Mouse (Mus musculus): Measurements from ENCODE around the gene Myo18a.

Myo18a gene

GRCm38 (mm10) chr11:77830875-77831274, 67.8 kb downstream of the Myo18a start:
- CTCF ChIA-PET, result interaction anchor here (1.3 kb wide), 1 partner anchor 127 kb away, joined by 7 read pairs; no protein-coding TSS in a partner anchor

GRCm38 (mm10) chr11:77832541-77832940, 69.5 kb downstream of the Myo18a start:
- CTCF ChIA-PET, result no interaction called here

GRCm38 (mm10) chr11:77835109-77835508, 72.1 kb downstream of the Myo18a start:
- CTCF ChIA-PET, result interaction anchor here (0.6 kb wide), 1 partner anchor 209 kb away, joined by 5 read pairs; no protein-coding TSS in a partner anchor

- CTCF ChIA-PET, result no interaction called here
These were observed 73.2 kb downstream of the Myo18a start for GRCm38 (mm10) chr11:77836290-77836689.

- CTCF ChIA-PET, result no interaction called here
These were observed 73.7 kb downstream of the Myo18a start for GRCm38 (mm10) chr11:77836751-77837150.

GRCm38 (mm10) chr11:77837856-77838255, 74.8 kb downstream of the Myo18a start:
- CTCF ChIA-PET, result no interaction called here

- CTCF ChIA-PET, result no interaction called here
These were observed 77.6 kb downstream of the Myo18a start for GRCm38 (mm10) chr11:77840523-77841245.

GRCm38 (mm10) chr11:77843068-77843905, 80.2 kb downstream of the Myo18a start:
- CTCF ChIA-PET, result no interaction called here

GRCm38 (mm10) chr11:77843906-77844200, 80.8 kb downstream of the Myo18a start:
- CTCF ChIA-PET, result no interaction called here

- CTCF ChIA-PET, result no interaction called here
These were observed 84.6 kb downstream of the Myo18a start for GRCm38 (mm10) chr11:77847599-77848128.

GRCm38 (mm10) chr11:77848131-77848530, 85.1 kb downstream of the Myo18a start:
- CTCF ChIA-PET, result no interaction called here

GRCm38 (mm10) chr11:77849151-77849550, 86.1 kb downstream of the Myo18a start:
- CTCF ChIA-PET, result interaction anchor here (0.6 kb wide), 1 partner anchor 1187 kb away, joined by 5 read pairs; no protein-coding TSS in a partner anchor

GRCm38 (mm10) chr11:77850401-77851244, 87.6 kb downstream of the Myo18a start:
- CTCF ChIA-PET, result interaction anchor here (0.5 kb wide), 2 partner anchors 13 to 18 kb away, joined by 3 to 5 read pairs; no protein-coding TSS in a partner anchor

- CTCF ChIA-PET, result interaction anchor here (0.5 kb wide), 1 partner anchor 12 kb away, joined by 3 read pairs; no protein-coding TSS in a partner anchor
These were observed 88.5 kb downstream of the Myo18a start for GRCm38 (mm10) chr11:77851483-77852010.

GRCm38 (mm10) chr11:77852195-77852594, 89.1 kb downstream of the Myo18a start:
- CTCF ChIA-PET, result no interaction called here

- CTCF ChIA-PET, result no interaction called here
These were observed 90.1 kb downstream of the Myo18a start for GRCm38 (mm10) chr11:77852941-77853668.

- CTCF ChIA-PET, result no interaction called here
These were observed 91.6 kb downstream of the Myo18a start for GRCm38 (mm10) chr11:77854641-77855040.

- CTCF ChIA-PET, result no interaction called here
These were observed 92.3 kb downstream of the Myo18a start for GRCm38 (mm10) chr11:77855396-77855795.

GRCm38 (mm10) chr11:77857089-77857488, 94.0 kb downstream of the Myo18a start:
- CTCF ChIA-PET, result no interaction called here

- CTCF ChIA-PET, result no interaction called here
These were observed 95.5 kb downstream of the Myo18a start for GRCm38 (mm10) chr11:77858589-77858988.

GRCm38 (mm10) chr11:77860947-77861346, 97.9 kb downstream of the Myo18a start:
- CTCF ChIA-PET, result no interaction called here
